Mouse (Mus musculus) adrenal gland, adult (tissue): ENCODE results near the gene Ccr1.
A peak's percentile ranks its signal among the peaks of the same experiment; 100 is the strongest.
"Not testable (repeated sequence)": the region's sequence is repeated elsewhere in the genome, so short reads cannot be mapped to it uniquely, and the experiment has no call there.

Experiments used
- DNase-seq, 2 experiments: peaks; one replicate each; pipeline ENCODE4 v3.0.0; 2022 to 2023; ENCODE audit warnings: low spot score in 1 of 2; ENCODE audit not compliant: inconsistent age in 2 of 2

The Ccr1 gene

GRCm38 (mm10) chr9:123968290-123968912 lies at the start of gene Ccr1:
Gene Ccr1, minus strand, starts transcription at chr9:123968692.
- DNase-seq = peak in 1 of 2 experiments; percentile 28

- no peak for DNase-seq
Measured at GRCm38 (mm10) chr9:124016048-124016447, 47.6 kb upstream of the Ccr1 start.

DNA sequence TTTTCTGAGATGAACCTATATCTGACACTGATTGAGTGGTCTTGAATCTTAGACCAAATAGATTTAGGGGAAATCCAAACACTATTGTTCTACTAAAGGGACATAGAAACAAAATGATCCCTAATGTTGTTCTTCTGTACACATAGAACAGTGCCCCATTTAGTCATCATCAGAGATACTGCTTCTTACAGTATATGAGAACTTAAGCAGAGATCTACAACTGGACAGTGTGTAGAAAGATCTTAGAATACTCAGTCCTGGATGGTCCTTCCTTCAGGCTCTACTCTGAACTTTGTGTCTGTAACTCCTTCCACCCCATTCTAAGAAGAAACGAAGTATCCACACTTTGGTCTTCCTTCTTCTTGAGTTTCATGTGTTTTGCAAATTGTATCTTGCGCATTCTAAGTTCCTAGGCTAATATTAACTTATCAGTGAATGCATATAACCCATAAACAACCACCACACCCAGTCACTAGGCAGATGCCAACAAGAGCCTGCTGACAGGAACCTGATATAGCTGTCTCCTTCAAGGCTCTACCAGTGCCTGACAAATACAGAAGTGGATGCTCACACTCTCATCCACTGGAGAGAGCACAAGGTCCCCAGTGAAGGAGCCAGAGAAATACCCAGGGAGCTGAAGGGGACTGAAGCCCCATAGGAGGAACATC lies 46.6 kb upstream of the Ccr1 start:
- no peak for DNase-seq

DNA sequence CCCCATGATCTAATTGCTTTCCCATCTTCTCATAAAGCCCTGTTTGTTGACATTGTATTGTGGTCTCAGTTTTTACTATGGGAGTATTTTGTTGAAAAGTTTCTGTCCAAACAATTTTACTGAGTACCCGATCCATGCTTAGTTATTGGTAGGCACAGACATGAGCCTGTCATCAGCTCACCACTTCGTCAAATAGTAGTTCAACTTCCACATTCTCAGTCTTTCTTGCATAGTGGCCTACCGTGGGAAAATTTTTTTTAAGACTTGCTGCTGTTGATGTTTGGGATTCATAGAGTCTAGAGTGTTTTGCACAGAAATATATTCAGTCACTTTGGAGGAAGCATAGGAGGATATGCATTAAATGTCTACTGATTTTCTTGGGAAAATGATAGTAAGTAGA lies 44.8 kb upstream of the Ccr1 start:
- DNase-seq = no peak

GRCm38 (mm10) chr9:124012691-124013090 lies 44.2 kb upstream of the Ccr1 start:
- no peak for DNase-seq

DNA sequence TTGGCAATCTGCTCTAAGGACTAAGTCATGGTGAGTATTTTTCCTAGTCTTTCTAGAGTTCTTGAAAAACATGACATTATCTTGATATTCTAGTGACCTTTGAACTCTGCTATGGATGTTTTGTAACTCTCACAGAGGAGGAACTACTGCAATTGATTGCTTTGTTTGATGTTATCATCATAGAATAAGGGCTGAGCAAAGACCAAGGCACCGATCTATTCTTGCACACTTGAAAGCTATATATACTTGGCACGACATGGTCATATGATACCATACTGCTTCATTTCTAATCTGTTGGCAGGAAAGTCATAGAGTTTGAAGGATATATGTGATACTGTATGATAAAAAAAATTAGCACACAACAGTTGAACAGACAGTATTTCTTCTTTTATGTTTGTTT lies 31.3 kb upstream of the Ccr1 start:
- no peak for DNase-seq

GRCm38 (mm10) chr9:123997719-123998118 lies 29.2 kb upstream of the Ccr1 start:
- DNase-seq = no peak

- no peak for DNase-seq
Measured at GRCm38 (mm10) chr9:123991312-123991906, 22.9 kb upstream of the Ccr1 start.

DNA sequence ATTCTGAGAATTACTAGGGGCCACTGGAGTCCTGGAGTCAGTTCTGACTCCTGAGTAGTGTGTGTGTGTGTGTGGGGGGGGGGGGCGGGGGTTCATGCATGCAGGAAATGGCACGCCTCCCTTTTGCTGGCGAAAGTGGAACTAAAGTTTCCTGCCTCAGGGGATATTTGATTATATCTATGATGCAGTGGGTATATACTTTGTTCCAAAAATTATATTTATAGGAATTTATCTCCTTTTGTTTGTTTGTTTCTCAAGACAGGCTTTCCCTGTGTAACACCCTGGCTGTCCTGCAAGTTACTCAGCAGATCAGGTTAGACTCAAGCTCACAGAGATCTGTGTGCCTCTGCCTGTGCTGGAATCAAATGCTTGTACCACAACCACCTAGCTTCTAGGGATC lies 21.2 kb upstream of the Ccr1 start:
- no peak for DNase-seq

DNA sequence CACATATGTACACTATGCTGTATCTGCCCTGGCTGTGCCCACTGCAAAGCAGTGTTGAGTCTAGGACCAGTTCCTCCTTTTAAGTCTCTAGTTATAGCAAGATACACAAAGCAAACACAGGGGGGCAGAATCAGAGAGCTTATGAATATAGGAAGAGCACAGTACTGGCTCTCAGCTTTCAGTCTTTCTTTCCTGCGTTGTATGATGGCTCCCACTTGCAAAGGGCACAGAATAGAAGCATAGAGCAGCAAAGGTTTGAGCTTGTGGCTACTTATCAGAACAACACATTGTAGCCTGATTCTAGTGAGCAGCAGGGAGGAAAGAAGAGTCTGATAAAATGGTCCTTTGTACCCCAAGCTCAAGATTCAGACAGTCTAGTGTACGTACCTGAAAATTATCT lies 17.7 kb upstream of the Ccr1 start:
- no peak for DNase-seq

GRCm38 (mm10) chr9:123984943-123985342 lies 16.5 kb upstream of the Ccr1 start:
- DNase-seq = no peak

DNA sequence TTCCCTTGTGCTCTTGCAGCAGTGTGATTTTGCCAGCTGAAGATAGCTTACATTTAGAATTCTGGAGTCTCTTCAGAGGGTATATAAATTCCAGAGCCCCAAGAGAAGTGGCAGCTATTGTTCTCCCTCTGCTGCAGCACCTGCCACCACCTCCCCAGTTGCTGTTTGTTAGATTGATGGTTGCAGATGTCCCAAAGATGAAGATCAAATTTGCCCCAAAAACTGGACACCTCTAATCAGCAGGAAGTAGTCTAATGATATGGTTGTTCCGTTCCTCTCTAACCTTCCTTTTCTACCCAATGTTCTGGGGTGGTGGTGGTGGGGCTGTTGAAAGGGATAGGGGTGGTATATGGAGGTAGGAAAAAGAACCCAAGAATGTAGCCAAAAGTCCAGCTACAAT lies 14.2 kb upstream of the Ccr1 start:
- no peak for DNase-seq

DNA sequence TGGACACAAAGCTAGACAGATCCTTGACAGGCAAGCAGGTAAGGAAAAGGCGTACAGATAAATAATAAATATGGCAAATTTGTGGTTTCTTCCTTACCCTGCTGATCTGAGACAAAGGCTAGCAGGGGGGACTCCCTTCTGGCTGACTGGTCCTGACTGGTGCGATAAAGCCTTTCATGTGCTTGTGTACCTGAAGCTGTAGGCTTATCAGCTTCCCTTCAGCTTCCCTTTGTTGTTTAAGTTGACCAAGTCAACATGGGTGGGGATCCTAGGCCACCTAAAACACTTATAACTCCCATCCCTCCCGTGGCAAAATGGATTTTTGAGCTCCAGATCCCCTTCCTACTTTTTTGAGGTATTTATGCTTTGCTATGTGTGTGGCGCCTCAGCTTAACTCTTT lies 13.4 kb upstream of the Ccr1 start:
- DNase-seq = no peak

- DNase-seq = not testable (repeated sequence)
Measured at GRCm38 (mm10) chr9:123980858-123981475, 12.5 kb upstream of the Ccr1 start.

- DNase-seq = no peak
Measured at GRCm38 (mm10) chr9:123978308-123978707, 9.8 kb upstream of the Ccr1 start, which contains the start of gene Ccr1l1. Gene Ccr1l1, minus strand, starts transcription at chr9:123978408.

DNA sequence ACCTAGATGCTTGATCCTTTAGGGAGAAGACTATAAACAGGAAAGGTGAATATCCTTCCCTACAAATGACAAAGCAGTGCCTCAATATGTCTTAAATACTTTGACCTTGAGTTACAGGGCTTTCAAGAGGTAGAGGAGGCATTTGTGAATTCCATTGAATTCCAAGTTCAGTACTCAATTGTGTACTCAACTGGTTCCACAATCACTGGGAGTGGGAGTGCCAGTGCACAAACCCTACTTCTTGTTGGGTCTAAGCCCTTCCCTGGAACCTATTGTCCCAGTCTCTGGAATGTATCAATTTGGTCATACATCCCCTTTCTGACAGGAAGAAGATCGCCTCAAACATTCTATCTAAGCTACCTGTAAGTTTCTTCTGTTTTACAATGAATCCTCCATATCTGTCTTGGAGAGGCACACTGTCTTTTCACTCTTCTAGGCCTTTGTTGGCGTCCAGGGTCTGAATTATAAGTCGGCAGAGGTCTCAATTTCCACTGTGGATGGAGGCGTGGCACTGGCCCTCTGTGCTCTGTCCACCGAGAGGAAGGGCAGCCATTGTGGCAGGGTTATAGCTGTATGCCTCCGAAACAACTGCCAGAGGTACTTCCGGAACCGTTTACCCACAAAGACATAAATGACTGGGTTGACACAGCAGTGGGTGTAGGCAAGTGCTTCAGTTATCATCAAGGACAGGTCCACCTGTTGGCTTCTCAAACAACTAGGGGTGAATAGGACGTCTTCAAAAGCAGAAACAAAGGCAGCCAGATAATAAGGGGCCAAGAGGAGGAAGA lies 8.6 kb upstream of the Ccr1 start:
- DNase-seq = no peak

DNA sequence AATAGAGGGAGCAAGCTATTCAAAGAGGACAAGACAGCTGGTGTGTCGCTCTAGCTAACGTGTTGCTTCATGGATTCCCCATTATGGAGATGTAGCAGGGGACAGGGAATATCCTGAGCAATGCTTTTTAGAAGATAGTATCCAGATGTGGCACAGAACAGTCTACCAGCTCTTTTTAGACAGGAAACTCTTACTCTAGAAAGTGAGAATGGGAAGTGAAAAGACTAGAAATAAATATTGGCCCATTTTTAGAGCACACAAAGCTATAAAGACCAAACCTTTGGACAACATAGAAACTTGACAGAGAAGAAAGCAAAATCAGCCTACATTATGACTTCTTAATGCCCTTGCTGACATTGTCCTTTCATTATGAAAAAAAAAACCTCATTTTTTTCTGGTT lies 7.1 kb upstream of the Ccr1 start:
- DNase-seq = no peak

GRCm38 (mm10) chr9:123966858-123967495 lies 1.5 kb downstream of the Ccr1 start:
- DNase-seq = not testable (repeated sequence)

DNA sequence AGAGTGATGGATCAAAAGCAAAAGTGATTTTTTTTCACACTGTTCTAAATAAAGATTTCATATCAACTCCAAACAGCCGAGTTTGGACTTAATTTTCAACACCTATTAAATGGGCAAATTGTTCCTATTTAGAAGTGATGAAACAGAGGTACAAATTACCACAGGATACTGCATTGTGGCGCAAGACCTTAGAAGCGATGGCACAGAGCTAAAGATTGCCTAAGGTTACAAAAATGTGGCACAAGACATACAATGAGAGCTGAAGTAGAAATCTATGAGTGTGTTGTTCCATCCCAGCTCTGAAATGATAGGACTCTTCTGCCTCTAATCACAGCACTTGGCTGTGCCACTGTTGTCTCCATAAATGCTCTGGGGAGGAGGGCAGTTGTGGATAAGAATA lies 3.7 kb downstream of the Ccr1 start:
- no peak for DNase-seq

- no peak for DNase-seq
Measured at GRCm38 (mm10) chr9:123960161-123960560, 8.3 kb downstream of the Ccr1 start.

DNA sequence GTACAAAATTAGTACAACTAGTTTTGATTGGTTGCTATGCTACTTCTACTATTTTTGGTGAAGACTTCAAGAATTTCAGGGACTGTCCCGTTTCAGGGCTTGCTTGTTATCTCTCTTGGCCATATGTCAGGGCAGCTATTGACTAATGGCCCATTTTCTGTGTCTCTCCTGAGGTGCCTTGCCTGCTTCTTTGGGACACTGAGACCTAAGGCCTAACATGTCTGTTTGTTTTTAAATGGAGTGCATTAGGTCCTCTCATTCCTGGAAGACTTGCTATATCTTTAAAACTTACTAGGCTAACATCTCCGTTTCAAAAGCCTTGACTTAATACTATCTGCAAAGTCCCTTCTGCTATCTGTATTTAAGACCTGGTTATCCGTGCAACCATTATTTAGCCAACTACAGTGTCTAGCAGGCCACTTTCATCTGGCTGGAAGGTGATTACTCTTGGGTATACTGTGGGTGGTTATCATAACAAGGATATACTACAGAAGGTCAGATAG lies 10.5 kb downstream of the Ccr1 start:
- DNase-seq = no peak
